Mouse (Mus musculus): ENCODE measurements around the gene Samm50. TPM values are rescaled to one million over a fixed set of nuclear protein-coding genes. Genes with fewer than 3 reads are reported as not detected.
A peak's percentile ranks its signal among the peaks of the same experiment; 100 is the strongest.
"Not testable (repeated sequence)": the region's sequence is repeated elsewhere in the genome, so short reads cannot be mapped to it uniquely, and the experiment has no call there.

Samm50 gene
- polyA plus RNA-seq (2012; ENCODE audit: insufficient read depth, insufficient read length, missing spikeins) = 48.7 and 50.9 TPM in 2 replicates

GRCm38 (mm10) chr15:84192058-84192791 lies at the start of gene Samm50:
Samm50 (plus strand) TSS chr15:84192241.
- peak; percentile 29; the same call in 1 of the 2 replicates for TF ChIP-seq CTCF (IDR thresholded peaks at IDR 0.05; ENCODE audit: low read depth, low read length)
- no peak for TF ChIP-seq POLR2A (IDR thresholded peaks at IDR 0.05; ENCODE audit: borderline replicate concordance, low read depth, low read length)
- Histone ChIP-seq H3K4me1 (ENCODE audit: control insufficient read depth, insufficient read depth, low read length) (peaks cover 24% of the 10 kb centered on the region), H3K27ac (ENCODE audit: insufficient read depth, low read depth, low read length) (peak within 1 kb of the TSS; percentile 84), H3K4me3 (ENCODE audit: insufficient read depth, low read length) (peak within 1 kb of the TSS; percentile 72)

GRCm38 (mm10) chr15:84156158-84156557 lies 35.9 kb upstream of the Samm50 start:
- Histone ChIP-seq H3K4me1 (ENCODE audit: control insufficient read depth, insufficient read depth, low read length) (no peaks in the 10 kb centered on the region), H3K27ac (ENCODE audit: insufficient read depth, low read depth, low read length) (no peak overlapping the region), H3K4me3 (ENCODE audit: insufficient read depth, low read length) (no peak overlapping the region)
- no peak for TF ChIP-seq CTCF (IDR thresholded peaks at IDR 0.05; ENCODE audit: low read depth, low read length)

- not testable (repeated sequence) for H3K4me3 ChIP-seq (ENCODE audit: insufficient read depth, low read length); H3K27ac ChIP-seq (ENCODE audit: insufficient read depth, low read depth, low read length); H3K4me1 ChIP-seq (ENCODE audit: control insufficient read depth, insufficient read depth, low read length)
These were observed 34.5 kb upstream of the Samm50 start for GRCm38 (mm10) chr15:84157530-84157929.

GRCm38 (mm10) chr15:84161871-84162270 lies 30.2 kb upstream of the Samm50 start:
- H3K4me1 ChIP-seq (ENCODE audit: control insufficient read depth, insufficient read depth, low read length) = 0 out of 2 replicates have a peak, but pooled peaks cover 2% of the 10 kb centered on the region
- TF ChIP-seq POLR2A (IDR thresholded peaks at IDR 0.05; ENCODE audit: borderline replicate concordance, low read depth, low read length) = no peak
- H3K27ac ChIP-seq (ENCODE audit: insufficient read depth, low read depth, low read length) = no peak overlapping the region

GRCm38 (mm10) chr15:84166818-84167217 lies 25.2 kb upstream of the Samm50 start:
- Histone ChIP-seq H3K4me1 (ENCODE audit: control insufficient read depth, insufficient read depth, low read length) (peaks cover 9% of the 10 kb centered on the region; the same call in 1 of the 2 replicates), H3K27ac (ENCODE audit: insufficient read depth, low read depth, low read length) (no peak overlapping the region), H3K4me3 (ENCODE audit: insufficient read depth, low read length) (no peak overlapping the region)
- TF ChIP-seq CTCF (IDR thresholded peaks at IDR 0.05; ENCODE audit: low read depth, low read length) (no peak), POLR2A (IDR thresholded peaks at IDR 0.05; ENCODE audit: borderline replicate concordance, low read depth, low read length) (no peak)

More at GRCm38 (mm10) chr15:84161871-84162270, 30.2 kb upstream of the Samm50 start:
- no peak overlapping the region for H3K4me3 ChIP-seq (ENCODE audit: insufficient read depth, low read length)

GRCm38 (mm10) chr15:84167600-84167999 lies 24.4 kb upstream of the Samm50 start, which contains the start of gene Pnpla3:
Pnpla3 (plus strand) TSS chr15:84167837.
- TF ChIP-seq POLR2A (IDR thresholded peaks at IDR 0.05; ENCODE audit: borderline replicate concordance, low read depth, low read length) (no peak), CTCF (IDR thresholded peaks at IDR 0.05; ENCODE audit: low read depth, low read length) (no peak)
- H3K27ac ChIP-seq (ENCODE audit: insufficient read depth, low read depth, low read length) = no peak within 1 kb of the TSS
- H3K4me3 ChIP-seq (ENCODE audit: insufficient read depth, low read length) = peak within 1 kb of the TSS; percentile 58
- H3K4me1 ChIP-seq (ENCODE audit: control insufficient read depth, insufficient read depth, low read length) = peaks cover 9% of the 10 kb centered on the region; the same call in 1 of the 2 replicates

- TF ChIP-seq CTCF (IDR thresholded peaks at IDR 0.05; ENCODE audit: low read depth, low read length) = no peak
- TF ChIP-seq POLR2A (IDR thresholded peaks at IDR 0.05; ENCODE audit: borderline replicate concordance, low read depth, low read length) = no peak
- H3K4me3 ChIP-seq (ENCODE audit: insufficient read depth, low read length) = peak overlapping the region; percentile 58
- peaks cover 9% of the 10 kb centered on the region; the same call in 1 of the 2 replicates for H3K4me1 ChIP-seq (ENCODE audit: control insufficient read depth, insufficient read depth, low read length)
- no peak overlapping the region for H3K27ac ChIP-seq (ENCODE audit: insufficient read depth, low read depth, low read length)
These were observed 23.6 kb upstream of the Samm50 start for GRCm38 (mm10) chr15:84168170-84169161.

GRCm38 (mm10) chr15:84169511-84169910 lies 22.5 kb upstream of the Samm50 start:
- no peak overlapping the region for H3K27ac ChIP-seq (ENCODE audit: insufficient read depth, low read depth, low read length)
- H3K4me3 ChIP-seq (ENCODE audit: insufficient read depth, low read length) = no peak overlapping the region
- TF ChIP-seq CTCF (IDR thresholded peaks at IDR 0.05; ENCODE audit: low read depth, low read length) (no peak), POLR2A (IDR thresholded peaks at IDR 0.05; ENCODE audit: borderline replicate concordance, low read depth, low read length) (no peak)
- peaks cover 9% of the 10 kb centered on the region; the same call in 1 of the 2 replicates for H3K4me1 ChIP-seq (ENCODE audit: control insufficient read depth, insufficient read depth, low read length)

- no peak overlapping the region for H3K4me3 ChIP-seq (ENCODE audit: insufficient read depth, low read length)
- TF ChIP-seq POLR2A (IDR thresholded peaks at IDR 0.05; ENCODE audit: borderline replicate concordance, low read depth, low read length) (no peak), CTCF (IDR thresholded peaks at IDR 0.05; ENCODE audit: low read depth, low read length) (no peak)
- H3K27ac ChIP-seq (ENCODE audit: insufficient read depth, low read depth, low read length) = no peak overlapping the region
- peaks cover 9% of the 10 kb centered on the region; the same call in 1 of the 2 replicates for H3K4me1 ChIP-seq (ENCODE audit: control insufficient read depth, insufficient read depth, low read length)
These were observed 20.9 kb upstream of the Samm50 start for GRCm38 (mm10) chr15:84171166-84171565.
